Mouse (Mus musculus) kidney, embryonic 14.5 days (tissue): Measurements from ENCODE around the gene Rnpepl1. TPM values are rescaled to one million over a fixed set of nuclear protein-coding genes. Genes with fewer than 3 reads are reported as not detected.

ENCODE experiments used
- ATAC-seq: fragments of 200-750 bp; cut with Nextera tagmentation; 2 replicates; pipeline ENCODE4 v1.8.0; 2017; ENCODE audit warnings: moderate number of reproducible peaks, mild to moderate bottlenecking, moderate TSS enrichment, moderate library complexity; ENCODE audit not compliant: low FRiP score, low TSS enrichment
- H3K27ac ChIP-seq: fragments of 300-500 bp; sonication (generic); 2 replicates; pipeline ENCODE4 v1.5.1; 2014; ENCODE audit warnings: low read depth, mild to moderate bottlenecking, low read length, moderate library complexity, mixed read lengths
- H3K27me3 ChIP-seq: fragments of 300-500 bp; sonication (generic); 2 replicates; pipeline ENCODE4 v1.6.1; 2014; ENCODE audit warnings: mild to moderate bottlenecking, low read length; ENCODE audit not compliant: control insufficient read depth, insufficient read depth
- H3K36me3 ChIP-seq: fragments of 300-500 bp; sonication (generic); 2 replicates; pipeline ENCODE4 v1.6.1; 2014; ENCODE audit warnings: low read length, mixed read lengths; ENCODE audit not compliant: control insufficient read depth, insufficient read depth
- H3K4me1 ChIP-seq: fragments of 300-500 bp; sonication (generic); 2 replicates; pipeline ENCODE4 v1.6.1; 2014; ENCODE audit warnings: low read length, mixed read lengths; ENCODE audit not compliant: control insufficient read depth, insufficient read depth
- H3K4me2 ChIP-seq: fragments of 300-500 bp; sonication (generic); replicated peaks from 2 replicates; pipeline ENCODE4 v1.6.1; 2014; ENCODE audit warnings: low read depth, mild to moderate bottlenecking, low read length
- H3K4me3 ChIP-seq: fragments of 300-500 bp; sonication (generic); 2 replicates; pipeline ENCODE4 v1.5.1; 2014; ENCODE audit warnings: mild to moderate bottlenecking, low read length
- H3K9ac ChIP-seq: fragments of 300-500 bp; sonication (generic); 2 replicates; pipeline ENCODE4 v1.6.1; 2014; ENCODE audit warnings: low read depth, mild to moderate bottlenecking, low read length, moderate library complexity
- H3K9me3 ChIP-seq: fragments of 300-500 bp; sonication (generic); 2 replicates; pipeline ENCODE4 v1.6.1; 2016; ENCODE audit warnings: low read length; ENCODE audit not compliant: control insufficient read depth
- WGBS: fragments of 180-500 bp; shearing (Covaris S2); extraction: QIAGEN DNeasy Blood & Tissue Kit; methylation state at CpG from one replicate; pipeline ENCODE4 v1.1.7; 2014; 5-methylcytosine and 5-hydroxymethylcytosine counted together
- polyA plus RNA-seq: library from polyadenylated mRNA; unstranded; fragments of >200 nt; fragmentation: Nextera tagmentation; extraction: Ambion mirVana; gene quantifications from 2 replicates; pipeline ENCODE4 v1.2.1, GENCODE M21; 2014

Gene Rnpepl1
- polyA plus RNA-seq, 1 experiment from 2014 or later: 36.3 TPM

GRCm38 (mm10) chr1:92903627-92904026 is 7.0 kb upstream of the Rnpepl1 start:
- Histone ChIP-seq H3K4me2 (no peak overlapping the region), H3K4me1 (peaks cover 16% of the 10 kb centered on the region; the same call in 1 of the 2 replicates), H3K9ac (no peak overlapping the region), H3K4me3 (no peak overlapping the region), H3K27me3 (no peaks in the 10 kb centered on the region), H3K9me3 (no peaks in the 10 kb centered on the region), H3K27ac (no peak overlapping the region), H3K36me3 (no peaks in the 10 kb centered on the region)
- no peak for ATAC-seq
- 78% methylated on average over 4 of the region's 4 CpGs for WGBS

- no peak overlapping the region for H3K4me2 ChIP-seq
- no peaks in the 10 kb centered on the region for H3K9me3 ChIP-seq
- H3K9ac ChIP-seq: no peak overlapping the region
- H3K36me3 ChIP-seq: no peaks in the 10 kb centered on the region
- no peak for ATAC-seq
- 85% methylated on average over 2 of the region's 2 CpGs for WGBS
- H3K27ac ChIP-seq: no peak overlapping the region
- peaks cover 23% of the 10 kb centered on the region; the same call in 1 of the 2 replicates for H3K4me1 ChIP-seq
- no peaks in the 10 kb centered on the region for H3K27me3 ChIP-seq
- H3K4me3 ChIP-seq: no peak overlapping the region
Observed at GRCm38 (mm10) chr1:92905703-92906310, 4.8 kb upstream of the Rnpepl1 start.

- H3K9ac ChIP-seq: peak within 1 kb of the TSS; percentile 80
- ATAC-seq: peak; percentile 91
- H3K4me1 ChIP-seq: peaks cover 28% of the 10 kb centered on the region; the same call in 1 of the 2 replicates
- H3K36me3 ChIP-seq: no peaks in the 10 kb centered on the region
- under 1% methylated on average over 81 of the region's 81 CpGs for WGBS
- no peaks in the 10 kb centered on the region for H3K27me3 ChIP-seq
- peak within 1 kb of the TSS; percentile 83 for H3K4me3 ChIP-seq
- H3K9me3 ChIP-seq: no peaks in the 10 kb centered on the region
- peak within 1 kb of the TSS; percentile 79 for H3K27ac ChIP-seq
- peak within 1 kb of the TSS; percentile 81 for H3K4me2 ChIP-seq
Observed at GRCm38 (mm10) chr1:92906779-92907631, 3.6 kb upstream of the Rnpepl1 start, which contains the start of gene Dusp28. TSS of gene Dusp28 (plus strand) at chr1:92906981.

GRCm38 (mm10) chr1:92907632-92908360 is 2.8 kb upstream of the Rnpepl1 start:
- 47% methylated on average over 20 of the region's 20 CpGs for WGBS
- H3K4me1 ChIP-seq: peaks cover 32% of the 10 kb centered on the region; the same call in 1 of the 2 replicates

GRCm38 (mm10) chr1:92908664-92909063 is 1.9 kb upstream of the Rnpepl1 start:
- no peaks in the 10 kb centered on the region for H3K27me3 ChIP-seq

More at GRCm38 (mm10) chr1:92907632-92908360, 2.8 kb upstream of the Rnpepl1 start:
- Histone ChIP-seq H3K4me3 (peak overlapping the region; percentile 83), H3K9ac (peak overlapping the region; percentile 80; the same call in 1 of the 2 replicates), H3K27me3 (no peaks in the 10 kb centered on the region), H3K9me3 (no peaks in the 10 kb centered on the region), H3K4me2 (peak overlapping the region; percentile 81), H3K27ac (0 out of 2 replicates have a peak overlapping the region, but pooled peaks have one; percentile 47), H3K36me3 (no peaks in the 10 kb centered on the region)
- no peak for ATAC-seq

GRCm38 (mm10) chr1:92909068-92909467 is 1.5 kb upstream of the Rnpepl1 start:
- no peak for ATAC-seq
- Histone ChIP-seq H3K4me3 (no peak overlapping the region), H3K36me3 (peaks cover 4% of the 10 kb centered on the region; the same call in 1 of the 2 replicates), H3K4me1 (peaks cover 26% of the 10 kb centered on the region; the same call in 1 of the 2 replicates), H3K4me2 (no peak overlapping the region), H3K27me3 (no peaks in the 10 kb centered on the region), H3K9ac (no peak overlapping the region), H3K9me3 (no peaks in the 10 kb centered on the region), H3K27ac (no peak overlapping the region)
- 69% methylated on average over 4 of the region's 4 CpGs for whole genome bisulfite sequencing

More at GRCm38 (mm10) chr1:92908664-92909063, 1.9 kb upstream of the Rnpepl1 start:
- Histone ChIP-seq H3K27ac (no peak overlapping the region), H3K4me2 (no peak overlapping the region), H3K36me3 (no peaks in the 10 kb centered on the region; the same call in 1 of the 2 replicates), H3K4me1 (peaks cover 26% of the 10 kb centered on the region; the same call in 1 of the 2 replicates), H3K4me3 (no peak overlapping the region), H3K9me3 (no peaks in the 10 kb centered on the region), H3K9ac (no peak overlapping the region)
- WGBS: 86% methylated on average over 3 of the region's 3 CpGs
- no peak for ATAC-seq

GRCm38 (mm10) chr1:92910925-92911720 is 540 bp downstream of the Rnpepl1 start:
- ATAC-seq: peak; percentile 13
- Histone ChIP-seq H3K27ac (peak overlapping the region; percentile 76), H3K36me3 (peaks cover 20% of the 10 kb centered on the region), H3K27me3 (no peaks in the 10 kb centered on the region), H3K4me1 (peaks cover 26% of the 10 kb centered on the region; the same call in 1 of the 2 replicates), H3K4me3 (peak overlapping the region; percentile 59), H3K9ac (peak overlapping the region; percentile 92), H3K9me3 (no peaks in the 10 kb centered on the region), H3K4me2 (peak overlapping the region; percentile 63)
- WGBS: under 1% methylated on average over 51 of the region's 85 CpGs

GRCm38 (mm10) chr1:92911721-92912138 is 1.1 kb downstream of the Rnpepl1 start:
- Histone ChIP-seq H3K36me3 (peaks cover 26% of the 10 kb centered on the region), H3K9ac (peak overlapping the region; percentile 92), H3K4me1 (peaks cover 22% of the 10 kb centered on the region; the same call in 1 of the 2 replicates), H3K27ac (no peak overlapping the region), H3K9me3 (no peaks in the 10 kb centered on the region), H3K27me3 (no peaks in the 10 kb centered on the region), H3K4me3 (peak overlapping the region; percentile 59), H3K4me2 (peak overlapping the region; percentile 63)
- WGBS: 39% methylated on average over 8 of the region's 8 CpGs
- ATAC-seq: no peak
